Comparison of ENCODE assay signal across 18 mouse cellular contexts in the genomic region with DNA sequence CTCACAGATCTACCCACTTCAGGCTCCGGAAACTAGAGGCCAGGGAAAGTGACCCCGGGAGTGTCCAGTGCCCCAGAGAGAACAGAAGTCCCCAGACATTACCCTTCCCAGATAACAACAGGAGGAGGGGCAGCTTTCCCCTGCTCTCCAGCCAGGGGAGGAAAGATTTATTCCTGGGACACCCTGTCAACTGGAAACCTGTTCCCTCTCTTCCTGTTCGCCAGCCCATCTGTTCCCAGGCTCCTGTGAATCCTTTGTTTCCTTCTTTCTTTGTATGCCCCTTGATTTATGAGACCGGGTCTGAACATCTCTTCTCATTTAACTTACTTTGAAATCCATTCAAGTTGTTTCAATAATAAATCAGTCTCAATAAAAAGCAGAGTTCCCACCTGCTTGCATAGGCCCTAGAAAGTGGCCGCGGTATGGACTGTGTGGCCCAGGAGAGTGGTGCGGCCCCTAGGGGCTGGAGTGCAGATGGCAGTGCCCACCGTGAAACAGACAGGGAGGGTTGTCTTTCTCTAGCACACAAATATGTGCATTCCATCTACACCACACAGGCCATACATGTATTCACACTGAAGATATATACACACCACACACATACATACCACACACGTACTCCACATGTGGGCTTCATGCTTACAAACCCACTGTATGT. TPM values are rescaled to one million over a fixed set of nuclear protein-coding genes. Genes with fewer than 3 reads are reported as not detected.
DNase-seq lines count a peak whose midpoint lies in the region; ATAC-seq and TF ChIP-seq lines count a peak whose summit lies in the region.
"Had no signal": no experiment of that assay in that cellular context is flagged by ENCODE, and none has a peak within 500 bp of the region (broad histone marks: within the 10 kb centered on the region; RNA-seq: fewer than 3 reads in every experiment).

No protein-coding gene starts in this region.

- peak; percentile 78 for ATAC-seq in kidney, embryonic 14.5 days (ENCODE audit: low FRiP score, low TSS enrichment)
- ATAC-seq in forebrain, embryonic 16.5 days = no peak
- no peak for ATAC-seq in hindbrain, postnatal 0 days
- ATAC-seq: intestine, embryonic 16.5 days; liver, postnatal 0 days; midbrain, embryonic 16.5 days had no signal

- H3K4me2 ChIP-seq in kidney, embryonic 14.5 days (replicated peaks; ENCODE audit: low read depth, low read length) = no peak overlapping the region
- H3K4me2 ChIP-seq in forebrain, embryonic 16.5 days (ENCODE audit: low read length) = no peak overlapping the region
- H3K4me2 ChIP-seq in hindbrain, postnatal 0 days (ENCODE audit: low read depth, low read length) = no peak overlapping the region
- H3K4me2 ChIP-seq: embryonic facial prominence, embryonic 15.5 days had no signal

- no peak for DNase-seq in kidney, postnatal 36 days
- DNase-seq in hindbrain, postnatal 0 days (ENCODE audit: low spot score) = peak; percentile 28
- no peak for DNase-seq in right cerebral cortex, adult 2 months (ENCODE audit: low spot score in 2 of 2)
- no peak for DNase-seq in thymus, postnatal 4 days
- DNase-seq in retina, embryonic 14.5 days (ENCODE audit: low spot score) = no peak
- DNase-seq: adrenal gland, adult 2 months; cerebellum, adult 11-12 months; gastrocnemius, postnatal 14 days; heart, postnatal 14 days; liver, postnatal 0 days; lung, postnatal 4 days; right cerebral cortex, postnatal 14 days had no signal

- H3K27ac ChIP-seq in kidney, embryonic 14.5 days (ENCODE audit: low read depth, low read length) = no peak overlapping the region; the same call in 1 of the 2 replicates
- no peak overlapping the region for H3K27ac ChIP-seq in ES-Bruce4 (ENCODE audit: insufficient read depth, low read length)
- H3K27ac ChIP-seq in forebrain, embryonic 16.5 days (ENCODE audit: low read length) = peak overlapping the region; percentile 30; the same call in 1 of the 2 replicates
- no peak overlapping the region for H3K27ac ChIP-seq in hindbrain, postnatal 0 days
- H3K27ac ChIP-seq: embryonic facial prominence, embryonic 15.5 days had no signal

- peaks cover 20% of the 10 kb centered on the region for H3K4me1 ChIP-seq in kidney, embryonic 14.5 days (ENCODE audit: control insufficient read depth, insufficient read depth, low read length)
- H3K4me1 ChIP-seq in ES-Bruce4 (ENCODE audit: control insufficient read depth, insufficient read depth, low read length) = no peaks in the 10 kb centered on the region
- peaks cover 6% of the 10 kb centered on the region; the same call in 1 of the 2 replicates for H3K4me1 ChIP-seq in forebrain, embryonic 16.5 days (replicated peaks; ENCODE audit: control insufficient read depth, insufficient read depth, low read length)
- H3K4me1 ChIP-seq in hindbrain, postnatal 0 days (ENCODE audit: insufficient read depth, low read length) = peaks cover 14% of the 10 kb centered on the region

- TF ChIP-seq CTCF in ES-Bruce4 (IDR thresholded peaks at IDR 0.05; ENCODE audit: low read depth, low read length) = peak; percentile 7
- TF ChIP-seq CTCF in hindbrain, postnatal 0 days (IDR thresholded peaks at IDR 0.05; ENCODE audit: low read depth) = peak; percentile 53

- no peak overlapping the region for H3K9ac ChIP-seq in kidney, embryonic 14.5 days (ENCODE audit: low read depth, low read length)
- H3K9ac ChIP-seq in ES-Bruce4 (ENCODE audit: low read depth, poor library complexity, severe bottlenecking) = no peak overlapping the region
- H3K9ac ChIP-seq in forebrain, embryonic 16.5 days (replicated peaks; ENCODE audit: low read depth, low read length) = no peak overlapping the region
- no peak overlapping the region for H3K9ac ChIP-seq in hindbrain, postnatal 0 days (replicated peaks; ENCODE audit: low read length)
- H3K9ac ChIP-seq: embryonic facial prominence, embryonic 15.5 days; liver, postnatal 0 days had no signal

- H3K27me3 ChIP-seq in kidney, embryonic 14.5 days (ENCODE audit: control insufficient read depth, insufficient read depth, low read length) = peaks cover 21% of the 10 kb centered on the region
- H3K27me3 ChIP-seq in ES-Bruce4 (ENCODE audit: control insufficient read depth, insufficient read depth, low read length, poor library complexity, severe bottlenecking) = no peaks in the 10 kb centered on the region
- peaks cover 6% of the 10 kb centered on the region; the same call in 1 of the 2 replicates for H3K27me3 ChIP-seq in forebrain, embryonic 16.5 days (replicated peaks; ENCODE audit: control insufficient read depth, insufficient read depth, low read length)
- H3K27me3 ChIP-seq in hindbrain, postnatal 0 days (ENCODE audit: insufficient read depth, low read length) = no peaks in the 10 kb centered on the region

- H3K9me3 ChIP-seq in kidney, embryonic 14.5 days (ENCODE audit: control insufficient read depth, low read length) = no peaks in the 10 kb centered on the region
- H3K9me3 ChIP-seq in ES-Bruce4 (replicated peaks; ENCODE audit: control insufficient read depth, insufficient read depth, low read length, poor library complexity, severe bottlenecking) = no peaks in the 10 kb centered on the region
- H3K9me3 ChIP-seq in forebrain, embryonic 16.5 days (ENCODE audit: control insufficient read depth, low read length) = no peaks in the 10 kb centered on the region
- H3K9me3 ChIP-seq in hindbrain, postnatal 0 days (ENCODE audit: low read length) = no peaks in the 10 kb centered on the region
- H3K9me3 ChIP-seq: embryonic facial prominence, embryonic 15.5 days had no signal

- no peak for TF ChIP-seq POLR2A in ES-Bruce4 (IDR thresholded peaks at IDR 0.05; ENCODE audit: insufficient read depth, low read length)

- no peaks in the 10 kb centered on the region for H3K36me3 ChIP-seq in kidney, embryonic 14.5 days (ENCODE audit: control insufficient read depth, insufficient read depth, low read length)
- H3K36me3 ChIP-seq in ES-Bruce4 (ENCODE audit: control insufficient read depth, insufficient read depth, low read length, poor library complexity, severe bottlenecking) = no peaks in the 10 kb centered on the region
- H3K36me3 ChIP-seq in forebrain, embryonic 16.5 days (ENCODE audit: control insufficient read depth, insufficient read depth) = no peaks in the 10 kb centered on the region
- no peaks in the 10 kb centered on the region for H3K36me3 ChIP-seq in hindbrain, postnatal 0 days (ENCODE audit: insufficient read depth, low read length)
- H3K36me3 ChIP-seq: embryonic facial prominence, embryonic 15.5 days had no signal

- no peak for TF ChIP-seq EP300 in ES-Bruce4 (IDR thresholded peaks at IDR 0.05; ENCODE audit: insufficient read depth, low read depth, low read length)

- WGBS in kidney, embryonic 14.5 days = 22% methylated on average over 9 of the region's 9 CpGs
- WGBS in forebrain, embryonic 16.5 days = 61% methylated on average over 9 of the region's 9 CpGs
- WGBS in hindbrain, postnatal 0 days = 47% methylated on average over 9 of the region's 9 CpGs

- H3K4me3 ChIP-seq in kidney, embryonic 14.5 days (ENCODE audit: low read length) = no peak overlapping the region
- H3K4me3 ChIP-seq in ES-Bruce4 (ENCODE audit: low read depth, low read length) = no peak overlapping the region
- H3K4me3 ChIP-seq in forebrain, embryonic 16.5 days (replicated peaks; ENCODE audit: low read length) = no peak overlapping the region
- H3K4me3 ChIP-seq in hindbrain, postnatal 0 days (ENCODE audit: low read length) = no peak overlapping the region
- H3K4me3 ChIP-seq: embryonic facial prominence, embryonic 15.5 days had no signal

RNA-seq across cellular contexts. Expression of a gene that starts 45.0 kb away (rescaled TPM):
- polyA plus RNA-seq in kidney, embryonic 14.5 days (2014; fragmentation: Nextera tagmentation; extraction: Ambion mirVana) = 13.4 and 18.6 TPM in 2 replicates
- polyA plus RNA-seq in ES-Bruce4 (2011; ENCODE audit: insufficient read depth, insufficient read length, low read depth, missing spikeins) = 7.5 and 10.3 TPM in 2 replicates
- polyA plus RNA-seq in forebrain, embryonic 16.5 days (2015; fragmentation: Nextera tagmentation; extraction: Ambion mirVana) = 19.4 and 20.4 TPM in 2 replicates
- total RNA-seq in hindbrain, postnatal 0 days (2014; rRNA removed) = 22.2 and 25.8 TPM in 2 replicates
- 12.8 and 13.1 TPM in 2 replicates for polyA plus RNA-seq in hindbrain, postnatal 0 days (2015; fragmentation: Nextera tagmentation; extraction: Ambion mirVana)

RNA-seq across cellular contexts. Expression of a gene that starts 48.8 kb away (rescaled TPM):
- 22.2 and 27.2 TPM in 2 replicates for polyA plus RNA-seq in kidney, embryonic 14.5 days (2014; fragmentation: Nextera tagmentation; extraction: Ambion mirVana)
- 26.0 and 33.8 TPM in 2 replicates for polyA plus RNA-seq in ES-Bruce4 (2011; ENCODE audit: insufficient read depth, insufficient read length, low read depth, missing spikeins)
- 23.1 and 24.2 TPM in 2 replicates for polyA plus RNA-seq in forebrain, embryonic 16.5 days (2015; fragmentation: Nextera tagmentation; extraction: Ambion mirVana)
- 56.0 and 58.2 TPM in 2 replicates for total RNA-seq in hindbrain, postnatal 0 days (2014; rRNA removed)
- 29.2 and 29.9 TPM in 2 replicates for polyA plus RNA-seq in hindbrain, postnatal 0 days (2015; fragmentation: Nextera tagmentation; extraction: Ambion mirVana)
